Mouse (Mus musculus): ENCODE results near the gene Tspo2. TPM values are rescaled to one million over a fixed set of nuclear protein-coding genes. Genes with fewer than 3 reads are reported as not detected.

The Tspo2 gene
- not detected for polyA plus RNA-seq (2014; fragmentation: Illumina TruSeq; extraction: RNeasy Lipid Tissue Mini Kit (QIAGEN cat#74804); ENCODE audit: low read depth, low replicate concordance)

GRCm38 (mm10) chr17:48451353-48451675 is at the start of gene Tspo2:
Tspo2 (minus strand) TSS chr17:48451522.

GRCm38 (mm10) chr17:48454688-48455087 is 3.4 kb upstream of the Tspo2 start, which contains the start of gene Unc5cl:
Unc5cl (plus strand) TSS chr17:48454901.

GRCm38 (mm10) chr17:48432158-48432980 is 19.0 kb downstream of the Tspo2 start, which contains the start of gene Apobec2:
Apobec2 (minus strand) TSS chr17:48432930.

GRCm38 (mm10) chr17:48409380-48410298 is 41.7 kb downstream of the Tspo2 start, which contains the start of the genes Nfya and Oard1:
Nfya (minus strand) TSS chr17:48409906.
Oard1 (plus strand) TSS chr17:48410014.

Other genes starting within 250 kb of the Tspo2 start
- gene Trem1, start 218.8 kb downstream of the Tspo2 start, polyA plus RNA-seq (2014; fragmentation: Illumina TruSeq; extraction: RNeasy Lipid Tissue Mini Kit (QIAGEN cat#74804); ENCODE audit: low read depth, low replicate concordance): not detected
- gene Trem3, start 203.7 kb downstream of the Tspo2 start, polyA plus RNA-seq (2014; fragmentation: Illumina TruSeq; extraction: RNeasy Lipid Tissue Mini Kit (QIAGEN cat#74804); ENCODE audit: low read depth, low replicate concordance): not detected
- not detected for gene Treml4, start 187.2 kb downstream of the Tspo2 start, polyA plus RNA-seq (2014; fragmentation: Illumina TruSeq; extraction: RNeasy Lipid Tissue Mini Kit (QIAGEN cat#74804); ENCODE audit: low read depth, low replicate concordance)
- gene Treml2, start 152.0 kb downstream of the Tspo2 start, polyA plus RNA-seq (2014; fragmentation: Illumina TruSeq; extraction: RNeasy Lipid Tissue Mini Kit (QIAGEN cat#74804); ENCODE audit: low read depth, low replicate concordance): 0.13 TPM
- gene B430306N03Rik, start 135.4 kb downstream of the Tspo2 start, polyA plus RNA-seq (2014; fragmentation: Illumina TruSeq; extraction: RNeasy Lipid Tissue Mini Kit (QIAGEN cat#74804); ENCODE audit: low read depth, low replicate concordance): 0.16 TPM
- 2.2 TPM for gene Trem2, start 105.1 kb downstream of the Tspo2 start, polyA plus RNA-seq (2014; fragmentation: Illumina TruSeq; extraction: RNeasy Lipid Tissue Mini Kit (QIAGEN cat#74804); ENCODE audit: low read depth, low replicate concordance)
- gene Treml1, start 91.6 kb downstream of the Tspo2 start, polyA plus RNA-seq (2014; fragmentation: Illumina TruSeq; extraction: RNeasy Lipid Tissue Mini Kit (QIAGEN cat#74804); ENCODE audit: low read depth, low replicate concordance): not detected
- gene Nfya, start 41.6 kb downstream of the Tspo2 start, polyA plus RNA-seq (2014; fragmentation: Illumina TruSeq; extraction: RNeasy Lipid Tissue Mini Kit (QIAGEN cat#74804); ENCODE audit: low read depth, low replicate concordance): 25.8 TPM
- 41.8 TPM for gene Oard1, start 41.5 kb downstream of the Tspo2 start, polyA plus RNA-seq (2014; fragmentation: Illumina TruSeq; extraction: RNeasy Lipid Tissue Mini Kit (QIAGEN cat#74804); ENCODE audit: low read depth, low replicate concordance)
- gene Apobec2, start 18.6 kb downstream of the Tspo2 start, polyA plus RNA-seq (2014; fragmentation: Illumina TruSeq; extraction: RNeasy Lipid Tissue Mini Kit (QIAGEN cat#74804); ENCODE audit: low read depth, low replicate concordance): 274 TPM
- not detected for gene Unc5cl, start 3.4 kb upstream of the Tspo2 start, polyA plus RNA-seq (2014; fragmentation: Illumina TruSeq; extraction: RNeasy Lipid Tissue Mini Kit (QIAGEN cat#74804); ENCODE audit: low read depth, low replicate concordance)